Mouse (Mus musculus) kidney, adult 2 months (tissue): ENCODE data around the gene Gm45753.

Source experiments
- CTCF ChIP-seq: fragments of 200-500 bp; conservative IDR thresholded peaks from 2 replicates; pipeline ENCODE4 v1.5.1; 2011; ENCODE audit warnings: low read depth, mild to moderate bottlenecking, control low read depth, low read length, moderate library complexity, mixed read lengths; ENCODE audit not compliant: insufficient read depth, insufficient read length
- POLR2A ChIP-seq: fragments of 200-500 bp; IDR thresholded peaks from one replicate; pipeline ENCODE4 v1.6.1; 2011; ENCODE audit warnings: low read depth, low read length, control low read depth

GRCm38 (mm10) chr8:45254194-45254842, 53.9 kb downstream of the Gm45753 start:
- TF ChIP-seq CTCF = no peak
- no peak for TF ChIP-seq POLR2A
